Mouse (Mus musculus): ENCODE data around the gene Fosl2. TPM values are rescaled to one million over a fixed set of nuclear protein-coding genes. Genes with fewer than 3 reads are reported as not detected.

Fosl2 gene
- polyA plus RNA-seq, 1 experiment from 2014 or later: 0.67 TPM

GRCm38 (mm10) chr5:32137106-32137522, 1.5 kb downstream of the Fosl2 start:
- Histone ChIP-seq H3K4me2 (ENCODE audit: low read depth, severe bottlenecking) (peak overlapping the region; percentile 96), H3K27me3 (ENCODE audit: control insufficient read depth, insufficient read depth, low read length) (peaks cover 9% of the 10 kb centered on the region), H3K9ac (ENCODE audit: low read length) (no peak overlapping the region; the same call in 1 of the 2 replicates), H3K4me3 (ENCODE audit: low read depth, low read length) (peak overlapping the region; percentile 65), H3K27ac (replicated peaks; ENCODE audit: low read depth, low read length) (no peak overlapping the region), H3K9me3 (ENCODE audit: control insufficient read depth, low read length) (no peaks in the 10 kb centered on the region), H3K36me3 (ENCODE audit: control insufficient read depth, insufficient read depth, low read length) (no peaks in the 10 kb centered on the region), H3K4me1 (ENCODE audit: control insufficient read depth, insufficient read depth, low read length) (peaks cover 4% of the 10 kb centered on the region)
- under 1% methylated on average over 12 of the region's 12 CpGs for WGBS
- ATAC-seq (ENCODE audit: insufficient number of reproducible peaks, low FRiP score, low TSS enrichment, low read depth) (no peak), DNase-seq (ENCODE audit: low spot score) (peak; percentile 43)

- Histone ChIP-seq H3K36me3 (ENCODE audit: control insufficient read depth, insufficient read depth, low read length) (no peaks in the 10 kb centered on the region), H3K27me3 (ENCODE audit: control insufficient read depth, insufficient read depth, low read length) (peaks cover 8% of the 10 kb centered on the region), H3K4me1 (ENCODE audit: control insufficient read depth, insufficient read depth, low read length) (peaks cover 4% of the 10 kb centered on the region), H3K4me3 (ENCODE audit: low read depth, low read length) (no peak overlapping the region), H3K27ac (replicated peaks; ENCODE audit: low read depth, low read length) (no peak overlapping the region), H3K9me3 (ENCODE audit: control insufficient read depth, low read length) (no peaks in the 10 kb centered on the region), H3K4me2 (ENCODE audit: low read depth, severe bottlenecking) (no peak overlapping the region), H3K9ac (ENCODE audit: low read length) (no peak overlapping the region)
- 49% methylated on average over 10 of the region's 10 CpGs for WGBS
- DNase-seq (ENCODE audit: low spot score) (no peak), ATAC-seq (ENCODE audit: insufficient number of reproducible peaks, low FRiP score, low TSS enrichment, low read depth) (no peak)
Measured at GRCm38 (mm10) chr5:32138446-32139195, 3.0 kb downstream of the Fosl2 start.

GRCm38 (mm10) chr5:32139516-32140037, 4.0 kb downstream of the Fosl2 start:
- Histone ChIP-seq H3K4me3 (ENCODE audit: low read depth, low read length) (no peak overlapping the region), H3K4me2 (ENCODE audit: low read depth, severe bottlenecking) (no peak overlapping the region), H3K9me3 (ENCODE audit: control insufficient read depth, low read length) (no peaks in the 10 kb centered on the region), H3K36me3 (ENCODE audit: control insufficient read depth, insufficient read depth, low read length) (no peaks in the 10 kb centered on the region), H3K27me3 (ENCODE audit: control insufficient read depth, insufficient read depth, low read length) (peaks cover 6% of the 10 kb centered on the region; the same call in 1 of the 2 replicates), H3K27ac (replicated peaks; ENCODE audit: low read depth, low read length) (no peak overlapping the region), H3K4me1 (ENCODE audit: control insufficient read depth, insufficient read depth, low read length) (no peaks in the 10 kb centered on the region; the same call in none of the 2 replicates), H3K9ac (ENCODE audit: low read length) (no peak overlapping the region)
- ATAC-seq (ENCODE audit: insufficient number of reproducible peaks, low FRiP score, low TSS enrichment, low read depth): no peak
- peak; percentile 56 for DNase-seq (ENCODE audit: low spot score)
- WGBS: 47% methylated on average over 9 of the region's 9 CpGs

- DNase-seq (ENCODE audit: low spot score) (no peak), ATAC-seq (ENCODE audit: insufficient number of reproducible peaks, low FRiP score, low TSS enrichment, low read depth) (no peak)
- Histone ChIP-seq H3K36me3 (ENCODE audit: control insufficient read depth, insufficient read depth, low read length) (no peaks in the 10 kb centered on the region), H3K9me3 (ENCODE audit: control insufficient read depth, low read length) (no peaks in the 10 kb centered on the region), H3K9ac (ENCODE audit: low read length) (no peak overlapping the region), H3K27ac (replicated peaks; ENCODE audit: low read depth, low read length) (no peak overlapping the region), H3K4me1 (ENCODE audit: control insufficient read depth, insufficient read depth, low read length) (no peaks in the 10 kb centered on the region; the same call in 1 of the 2 replicates), H3K27me3 (ENCODE audit: control insufficient read depth, insufficient read depth, low read length) (peaks cover 4% of the 10 kb centered on the region; the same call in 1 of the 2 replicates), H3K4me3 (ENCODE audit: low read depth, low read length) (no peak overlapping the region), H3K4me2 (ENCODE audit: low read depth, severe bottlenecking) (no peak overlapping the region)
- 72% methylated on average over 2 of the region's 2 CpGs for WGBS
Measured at GRCm38 (mm10) chr5:32141899-32142298, 6.3 kb downstream of the Fosl2 start.

GRCm38 (mm10) chr5:32143433-32143970, 7.9 kb downstream of the Fosl2 start:
- 73% methylated on average over 13 of the region's 13 CpGs for WGBS
- no peak overlapping the region for H3K27ac ChIP-seq (replicated peaks; ENCODE audit: low read depth, low read length)
- H3K4me3 ChIP-seq (ENCODE audit: low read depth, low read length): no peak overlapping the region
- no peak overlapping the region for H3K9ac ChIP-seq (ENCODE audit: low read length)
- H3K4me2 ChIP-seq (ENCODE audit: low read depth, severe bottlenecking): no peak overlapping the region
- no peaks in the 10 kb centered on the region for H3K4me1 ChIP-seq (ENCODE audit: control insufficient read depth, insufficient read depth, low read length)
- H3K36me3 ChIP-seq (ENCODE audit: control insufficient read depth, insufficient read depth, low read length): no peaks in the 10 kb centered on the region
- H3K9me3 ChIP-seq (ENCODE audit: control insufficient read depth, low read length): no peaks in the 10 kb centered on the region
- DNase-seq (ENCODE audit: low spot score) (no peak), ATAC-seq (ENCODE audit: insufficient number of reproducible peaks, low FRiP score, low TSS enrichment, low read depth) (no peak)
- no peaks in the 10 kb centered on the region for H3K27me3 ChIP-seq (ENCODE audit: control insufficient read depth, insufficient read depth, low read length)

- no peaks in the 10 kb centered on the region for H3K36me3 ChIP-seq (ENCODE audit: control insufficient read depth, insufficient read depth, low read length)
- 93% methylated on average over 6 of the region's 6 CpGs for WGBS
- H3K27ac ChIP-seq (replicated peaks; ENCODE audit: low read depth, low read length): no peak overlapping the region
- ATAC-seq (ENCODE audit: insufficient number of reproducible peaks, low FRiP score, low TSS enrichment, low read depth) (no peak), DNase-seq (ENCODE audit: low spot score) (no peak)
- H3K4me2 ChIP-seq (ENCODE audit: low read depth, severe bottlenecking): no peak overlapping the region
- no peak overlapping the region for H3K9ac ChIP-seq (ENCODE audit: low read length)
- no peaks in the 10 kb centered on the region for H3K4me1 ChIP-seq (ENCODE audit: control insufficient read depth, insufficient read depth, low read length)
- no peak overlapping the region for H3K4me3 ChIP-seq (ENCODE audit: low read depth, low read length)
- H3K27me3 ChIP-seq (ENCODE audit: control insufficient read depth, insufficient read depth, low read length): no peaks in the 10 kb centered on the region
- no peaks in the 10 kb centered on the region for H3K9me3 ChIP-seq (ENCODE audit: control insufficient read depth, low read length)
Measured at GRCm38 (mm10) chr5:32146281-32146680, 10.7 kb downstream of the Fosl2 start.

- Histone ChIP-seq H3K4me1 (ENCODE audit: control insufficient read depth, insufficient read depth, low read length) (no peaks in the 10 kb centered on the region; the same call in 1 of the 2 replicates), H3K4me3 (ENCODE audit: low read depth, low read length) (no peak overlapping the region), H3K9ac (ENCODE audit: low read length) (no peak overlapping the region), H3K27ac (replicated peaks; ENCODE audit: low read depth, low read length) (no peak overlapping the region), H3K4me2 (ENCODE audit: low read depth, severe bottlenecking) (no peak overlapping the region), H3K27me3 (ENCODE audit: control insufficient read depth, insufficient read depth, low read length) (no peaks in the 10 kb centered on the region), H3K9me3 (ENCODE audit: control insufficient read depth, low read length) (no peaks in the 10 kb centered on the region), H3K36me3 (ENCODE audit: control insufficient read depth, insufficient read depth, low read length) (no peaks in the 10 kb centered on the region)
- 73% methylated on average over 4 of the region's 4 CpGs for WGBS
- DNase-seq (ENCODE audit: low spot score) (no peak), ATAC-seq (ENCODE audit: insufficient number of reproducible peaks, low FRiP score, low TSS enrichment, low read depth) (no peak)
Measured at GRCm38 (mm10) chr5:32148593-32148992, 13.0 kb downstream of the Fosl2 start.

- Histone ChIP-seq H3K9ac (ENCODE audit: low read length) (no peak overlapping the region), H3K36me3 (ENCODE audit: control insufficient read depth, insufficient read depth, low read length) (no peaks in the 10 kb centered on the region), H3K4me3 (ENCODE audit: low read depth, low read length) (no peak overlapping the region), H3K9me3 (ENCODE audit: control insufficient read depth, low read length) (no peaks in the 10 kb centered on the region), H3K4me2 (ENCODE audit: low read depth, severe bottlenecking) (no peak overlapping the region), H3K27me3 (ENCODE audit: control insufficient read depth, insufficient read depth, low read length) (no peaks in the 10 kb centered on the region), H3K4me1 (ENCODE audit: control insufficient read depth, insufficient read depth, low read length) (no peaks in the 10 kb centered on the region; the same call in 1 of the 2 replicates), H3K27ac (replicated peaks; ENCODE audit: low read depth, low read length) (no peak overlapping the region)
- DNase-seq (ENCODE audit: low spot score) (no peak), ATAC-seq (ENCODE audit: insufficient number of reproducible peaks, low FRiP score, low TSS enrichment, low read depth) (no peak)
- WGBS: 64% methylated on average over 4 of the region's 4 CpGs
Measured at GRCm38 (mm10) chr5:32151244-32151643, 15.6 kb downstream of the Fosl2 start.
